Mouse (Mus musculus): Measurements from ENCODE around the gene Tmem252.

Gene Tmem252

GRCm38 (mm10) chr19:24720448-24720847 lies 46.6 kb downstream of the Tmem252 start:
- no peak for DNase-seq (ENCODE audit: low read depth, low spot score)

DNA sequence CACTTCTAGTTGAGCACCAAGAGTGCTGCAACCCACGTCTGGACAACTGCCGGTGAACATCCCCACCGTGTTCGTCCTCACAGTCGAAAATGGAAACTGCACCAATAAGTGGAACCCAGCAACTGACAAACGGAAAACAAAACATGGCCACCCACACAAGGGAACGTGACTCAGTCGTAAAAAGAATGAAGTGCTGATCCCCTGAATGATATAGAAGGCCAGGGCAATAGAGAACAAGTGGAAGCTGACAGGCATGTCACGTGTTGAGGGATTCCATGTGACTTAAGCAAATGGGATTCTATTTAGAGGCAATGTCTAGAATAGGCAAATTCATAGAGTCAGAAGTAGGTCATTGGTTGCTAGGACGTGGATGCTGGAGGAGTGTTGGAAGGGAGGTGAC lies 50.6 kb downstream of the Tmem252 start:
- DNase-seq (ENCODE audit: low read depth, low spot score): no peak

DNA sequence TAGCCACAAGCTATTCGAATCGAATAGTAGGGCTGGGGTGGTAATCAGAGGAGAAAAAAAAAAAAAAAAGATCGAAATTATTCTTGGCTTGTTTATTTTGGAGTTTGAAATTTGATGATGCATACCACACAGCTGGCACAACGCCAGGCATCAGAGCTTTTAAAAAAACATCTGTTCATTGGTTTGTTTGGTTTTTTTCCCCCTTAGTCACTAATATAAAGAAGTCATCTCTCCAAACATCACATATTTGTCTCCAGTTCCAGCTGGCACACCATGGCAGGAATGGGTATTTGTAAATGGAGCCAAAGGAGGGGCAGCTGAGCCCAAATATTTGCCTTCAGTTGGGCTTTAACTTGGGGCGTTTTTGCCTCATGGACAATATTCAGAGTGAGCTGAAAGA lies 56.9 kb downstream of the Tmem252 start:
- no peak for DNase-seq (ENCODE audit: low read depth, low spot score)
